Comparison of ENCODE assay signal across 11 mouse cellular contexts in the genomic region with DNA sequence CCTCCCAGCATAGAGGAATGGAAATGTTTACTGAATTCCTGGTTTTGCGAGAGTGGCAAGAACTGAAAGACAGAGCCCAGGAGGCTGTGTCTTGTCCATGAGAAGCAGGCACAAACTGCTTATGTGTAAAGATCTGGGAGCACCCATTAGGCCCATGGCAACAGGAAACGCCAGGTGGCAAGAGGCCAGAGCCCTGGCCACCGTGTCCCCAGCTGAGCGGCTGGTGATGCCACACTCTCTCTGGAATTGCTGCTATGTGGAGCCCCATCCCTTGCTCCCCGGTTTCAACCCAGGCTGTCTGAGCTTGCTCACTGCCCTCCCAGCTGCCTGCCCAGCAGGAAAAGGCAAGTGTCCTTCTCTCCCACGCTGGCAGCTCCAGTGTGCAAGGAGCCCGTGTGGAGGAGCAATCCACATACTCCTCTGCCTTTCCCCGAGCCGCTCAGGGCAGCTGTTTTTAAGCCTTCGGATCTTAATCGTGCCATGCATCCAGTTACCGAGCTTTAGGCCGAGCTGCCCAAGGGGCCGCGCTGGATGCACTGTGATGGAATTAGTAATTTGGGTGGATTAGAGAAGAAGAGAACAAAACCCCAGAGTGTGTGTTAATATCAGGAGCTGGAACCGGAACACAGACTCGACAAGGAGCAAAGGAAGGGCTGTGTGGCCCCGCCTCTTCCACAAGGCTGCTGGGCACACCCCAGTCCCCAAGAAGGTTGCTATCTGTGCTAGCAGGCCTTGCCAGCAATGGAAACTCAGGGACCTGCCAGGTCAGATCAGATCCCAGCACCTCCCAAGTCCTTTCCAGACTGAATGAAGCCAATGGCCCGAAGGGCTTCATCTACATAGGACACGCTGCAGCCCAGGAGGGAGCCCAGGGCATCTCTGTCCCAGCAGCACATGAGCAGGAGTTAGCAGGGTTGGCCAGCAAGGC. TPM values are rescaled to one million over a fixed set of nuclear protein-coding genes. Genes with fewer than 3 reads are reported as not detected.
DNase-seq lines count a peak whose midpoint lies in the region; ATAC-seq and TF ChIP-seq lines count a peak whose summit lies in the region.
"Had no signal": no experiment of that assay in that cellular context is flagged by ENCODE, and none has a peak within 500 bp of the region (broad histone marks: within the 10 kb centered on the region; RNA-seq: fewer than 3 reads in every experiment).

No protein-coding gene starts in this region.

- no peak overlapping the region for H3K9ac ChIP-seq in lung, postnatal 0 days (replicated peaks; ENCODE audit: low read depth)
- no peak overlapping the region for H3K9ac ChIP-seq in forebrain, embryonic 15.5 days (replicated peaks)
- no peak overlapping the region; the same call in 1 of the 2 replicates for H3K9ac ChIP-seq in liver, embryonic 15.5 days
- no peak overlapping the region for H3K9ac ChIP-seq in stomach, embryonic 15.5 days
- H3K9ac ChIP-seq: heart, embryonic 13.5 days; kidney, embryonic 15.5 days; limb, embryonic 12.5 days had no signal

- H3K27me3 ChIP-seq in lung, postnatal 0 days (replicated peaks; ENCODE audit: insufficient read depth, low read length): no peaks in the 10 kb centered on the region
- no peaks in the 10 kb centered on the region for H3K27me3 ChIP-seq in forebrain, embryonic 15.5 days
- H3K27me3 ChIP-seq in liver, embryonic 15.5 days: no peaks in the 10 kb centered on the region
- no peaks in the 10 kb centered on the region for H3K27me3 ChIP-seq in stomach, embryonic 15.5 days (replicated peaks)
- H3K27me3 ChIP-seq: heart, embryonic 13.5 days; kidney, embryonic 15.5 days; limb, embryonic 12.5 days had no signal

- 74% methylated on average over 20 of the region's 20 CpGs for WGBS in lung, postnatal 0 days
- 50% methylated on average over 20 of the region's 20 CpGs for WGBS in forebrain, embryonic 15.5 days
- 67% methylated on average over 20 of the region's 20 CpGs for WGBS in liver, embryonic 15.5 days (ENCODE audit: insufficient replicate concordance)
- 73% methylated on average over 20 of the region's 20 CpGs for WGBS in stomach, embryonic 15.5 days

- no peak overlapping the region for H3K4me2 ChIP-seq in lung, postnatal 0 days (replicated peaks; ENCODE audit: low read depth, low read length)
- H3K4me2 ChIP-seq in forebrain, embryonic 15.5 days (replicated peaks): no peak overlapping the region
- peak overlapping the region; percentile 45 for H3K4me2 ChIP-seq in liver, embryonic 15.5 days
- H3K4me2 ChIP-seq in stomach, embryonic 15.5 days: no peak overlapping the region
- H3K4me2 ChIP-seq: heart, embryonic 13.5 days; kidney, embryonic 15.5 days; limb, embryonic 12.5 days had no signal

- H3K9me3 ChIP-seq in lung, postnatal 0 days (ENCODE audit: low read length): no peaks in the 10 kb centered on the region
- no peaks in the 10 kb centered on the region for H3K9me3 ChIP-seq in forebrain, embryonic 15.5 days
- no peaks in the 10 kb centered on the region for H3K9me3 ChIP-seq in liver, embryonic 15.5 days (replicated peaks)
- H3K9me3 ChIP-seq in stomach, embryonic 15.5 days: no peaks in the 10 kb centered on the region
- H3K9me3 ChIP-seq: heart, embryonic 13.5 days; kidney, embryonic 15.5 days; limb, embryonic 12.5 days had no signal

- H3K36me3 ChIP-seq in lung, postnatal 0 days (ENCODE audit: insufficient read depth, low read length): peaks cover 62% of the 10 kb centered on the region; the same call in 1 of the 2 replicates
- H3K36me3 ChIP-seq in forebrain, embryonic 15.5 days: peaks cover 65% of the 10 kb centered on the region
- peaks cover 93% of the 10 kb centered on the region for H3K36me3 ChIP-seq in liver, embryonic 15.5 days (replicated peaks)
- peaks cover 63% of the 10 kb centered on the region for H3K36me3 ChIP-seq in stomach, embryonic 15.5 days

- no peak for TF ChIP-seq EP300 in lung, postnatal 0 days (IDR thresholded peaks at IDR 0.05)

- peak; percentile 21 for DNase-seq in lung, postnatal 36 days
- DNase-seq in lung, postnatal 0 days (ENCODE audit: low spot score): no peak
- no peak for DNase-seq in right cerebral cortex, postnatal 36 days (ENCODE audit: low spot score in 2 of 2)
- DNase-seq in kidney, postnatal 25 days: no peak

- H3K4me1 ChIP-seq in lung, postnatal 0 days (ENCODE audit: insufficient read depth, low read depth, low read length): no peaks in the 10 kb centered on the region
- H3K4me1 ChIP-seq in forebrain, embryonic 15.5 days: peaks cover 13% of the 10 kb centered on the region
- peaks cover 40% of the 10 kb centered on the region for H3K4me1 ChIP-seq in liver, embryonic 15.5 days (replicated peaks)
- no peaks in the 10 kb centered on the region for H3K4me1 ChIP-seq in stomach, embryonic 15.5 days

- no peak for ATAC-seq in lung, postnatal 0 days
- ATAC-seq in forebrain, embryonic 15.5 days (replicated peaks): no peak
- peak; percentile 89 for ATAC-seq in liver, embryonic 15.5 days (ENCODE audit: insufficient read depth)
- ATAC-seq in stomach, embryonic 15.5 days (ENCODE audit: insufficient read depth, low FRiP score, low read depth): peak; percentile 43; the same call in 1 of the 2 replicates

- H3K4me3 ChIP-seq in lung, postnatal 0 days (ENCODE audit: low read depth, low read length): no peak overlapping the region
- no peak overlapping the region for H3K4me3 ChIP-seq in forebrain, embryonic 15.5 days
- H3K4me3 ChIP-seq in liver, embryonic 15.5 days (replicated peaks): no peak overlapping the region
- H3K4me3 ChIP-seq in stomach, embryonic 15.5 days (replicated peaks): no peak overlapping the region
- H3K4me3 ChIP-seq: heart, embryonic 13.5 days; kidney, embryonic 15.5 days; limb, embryonic 12.5 days had no signal

- no peak overlapping the region for H3K27ac ChIP-seq in lung, postnatal 0 days (ENCODE audit: low read length)
- peak overlapping the region; percentile 31; the same call in 1 of the 2 replicates for H3K27ac ChIP-seq in forebrain, embryonic 15.5 days (replicated peaks)
- peak overlapping the region; percentile 66 for H3K27ac ChIP-seq in liver, embryonic 15.5 days (replicated peaks)
- H3K27ac ChIP-seq in stomach, embryonic 15.5 days: no peak overlapping the region
- H3K27ac ChIP-seq: heart, embryonic 13.5 days; kidney, embryonic 15.5 days; limb, embryonic 12.5 days had no signal

- no peak for TF ChIP-seq CTCF in lung, postnatal 0 days (IDR thresholded peaks at IDR 0.05)

RNA-seq across cellular contexts. Expression of gene Lemd2, which starts 9.7 kb away (rescaled TPM):
- 13.2 and 13.9 TPM in 2 replicates for polyA plus RNA-seq in lung, postnatal 0 days (2015; fragmentation: Nextera tagmentation; extraction: Ambion mirVana)
- 22.3 and 23.2 TPM in 2 replicates for polyA plus RNA-seq in forebrain, embryonic 15.5 days (2015; fragmentation: Nextera tagmentation; extraction: Ambion mirVana)
- 4.4 and 5.1 TPM in 2 replicates for polyA plus RNA-seq in liver, embryonic 15.5 days (2015; fragmentation: Nextera tagmentation; extraction: Ambion mirVana)
- polyA plus RNA-seq in stomach, embryonic 15.5 days (2015; fragmentation: Nextera tagmentation; extraction: Ambion mirVana): 12.7 and 14.7 TPM in 2 replicates

RNA-seq across cellular contexts. Expression of gene Ip6k3, which starts 26.9 kb away (rescaled TPM):
- polyA plus RNA-seq in lung, postnatal 0 days (2015; fragmentation: Nextera tagmentation; extraction: Ambion mirVana): 0.75 and 0.91 TPM in 2 replicates
- polyA plus RNA-seq in forebrain, embryonic 15.5 days (2015; fragmentation: Nextera tagmentation; extraction: Ambion mirVana): 0.17 and 0.31 TPM in 2 replicates
- polyA plus RNA-seq in liver, embryonic 15.5 days (2015; fragmentation: Nextera tagmentation; extraction: Ambion mirVana): 0.18 and 0.22 TPM in 2 replicates
- 0.18 and 0.21 TPM in 2 replicates for polyA plus RNA-seq in stomach, embryonic 15.5 days (2015; fragmentation: Nextera tagmentation; extraction: Ambion mirVana)
- polyA plus RNA-seq: small intestine, adult 2 months had no signal

Comparison
In these comparisons a context has a peak if more than half of its experiments do, and no peak if none do; other contexts are left out.
1. ATAC-seq: peak in liver, embryonic 15.5 days (single experiment) and stomach, embryonic 15.5 days (single experiment); none in lung, postnatal 0 days (single experiment) and forebrain, embryonic 15.5 days (single experiment).
2. H3K27ac ChIP-seq: peak in forebrain, embryonic 15.5 days (single experiment) and liver, embryonic 15.5 days (single experiment); none in lung, postnatal 0 days (single experiment) and stomach, embryonic 15.5 days (single experiment).